Mouse (Mus musculus) G1E (cell line): ENCODE results near the gene Fndc3b. TPM values are rescaled to one million over a fixed set of nuclear protein-coding genes. Genes with fewer than 3 reads are reported as not detected.

Source experiments
- ATAC-seq: 2 replicates; pipeline ENCODE4 v1.8.0; 2016; ENCODE audit warnings: mild to moderate bottlenecking; ENCODE audit not compliant: insufficient number of reproducible peaks, poor library complexity, low FRiP score, severe bottlenecking; ENCODE audit errors: extremely low read depth
- DNase-seq: peaks from one replicate; pipeline ENCODE4 v3.0.0; 2012; ENCODE audit warnings: low spot score
- H3K27me3 ChIP-seq: 2 replicates; pipeline ENCODE4 v1.6.1; 2012; ENCODE audit warnings: mild to moderate bottlenecking, low read length, inconsistent platforms; ENCODE audit not compliant: insufficient read depth
- H3K36me3 ChIP-seq: replicated peaks from 2 replicates; pipeline ENCODE3; 2012; ENCODE audit warnings: mild to moderate bottlenecking, inconsistent platforms
- H3K4me1 ChIP-seq: 2 replicates; pipeline ENCODE4 v1.6.1; 2012; ENCODE audit warnings: low read depth, low read length, inconsistent platforms, mixed read lengths; ENCODE audit not compliant: insufficient read depth
- H3K4me3 ChIP-seq: 2 replicates; pipeline ENCODE4 v1.5.1; 2012; ENCODE audit warnings: low read depth, mild to moderate bottlenecking, inconsistent platforms, low read length, moderate library complexity, mixed read lengths
- H3K9me3 ChIP-seq: replicated peaks from 2 replicates; pipeline ENCODE4 v1.6.1; 2012; ENCODE audit warnings: inconsistent platforms
- CTCF ChIP-seq: IDR thresholded peaks from 2 replicates; pipeline ENCODE4 v1.5.1; 2012; ENCODE audit warnings: low read depth, low read length, inconsistent platforms, mixed read lengths
- GATA1 ChIP-seq: IDR thresholded peaks from 2 replicates; pipeline ENCODE4 v1.6.1; 2012; ENCODE audit warnings: borderline replicate concordance, low read length, inconsistent platforms, mixed read lengths
- GATA2 ChIP-seq: IDR thresholded peaks from 2 replicates; pipeline ENCODE4 v1.6.1; 2012; ENCODE audit warnings: low read depth, low read length, inconsistent platforms, borderline replicate concordance
- POLR2AphosphoS5 ChIP-seq: IDR thresholded peaks from 2 replicates; pipeline ENCODE4 v1.6.1; 2012; ENCODE audit warnings: low read depth, low read length, inconsistent platforms; ENCODE audit not compliant: insufficient replicate concordance
- TAL1 ChIP-seq: conservative IDR thresholded peaks from 2 replicates; pipeline ENCODE4 v1.6.1; 2012; ENCODE audit warnings: low read depth, low read length, inconsistent platforms, mixed read lengths
- polyA plus RNA-seq: library from polyadenylated mRNA; stranded (reverse); fragments of >175 nt; gene quantifications from 2 replicates; pipeline ENCODE4 v1.2.3, GENCODE M21; 2012
- total RNA-seq, 2 experiments: library from RNA; stranded (forward) in 1 of 2; stranded (reverse) in 1 of 2; fragments of 200-1000 nt in 1 of 2; fragments of >200 nt in 1 of 2; fragmentation: Nextera tagmentation in 1 of 2; gene quantifications; 2 replicates each; pipeline ENCODE4 v1.2.3; 2014 to 2017

Gene Fndc3b
- total and polyA plus RNA-seq, 3 experiments: 0.16 TPM; not detected in 2

DNA sequence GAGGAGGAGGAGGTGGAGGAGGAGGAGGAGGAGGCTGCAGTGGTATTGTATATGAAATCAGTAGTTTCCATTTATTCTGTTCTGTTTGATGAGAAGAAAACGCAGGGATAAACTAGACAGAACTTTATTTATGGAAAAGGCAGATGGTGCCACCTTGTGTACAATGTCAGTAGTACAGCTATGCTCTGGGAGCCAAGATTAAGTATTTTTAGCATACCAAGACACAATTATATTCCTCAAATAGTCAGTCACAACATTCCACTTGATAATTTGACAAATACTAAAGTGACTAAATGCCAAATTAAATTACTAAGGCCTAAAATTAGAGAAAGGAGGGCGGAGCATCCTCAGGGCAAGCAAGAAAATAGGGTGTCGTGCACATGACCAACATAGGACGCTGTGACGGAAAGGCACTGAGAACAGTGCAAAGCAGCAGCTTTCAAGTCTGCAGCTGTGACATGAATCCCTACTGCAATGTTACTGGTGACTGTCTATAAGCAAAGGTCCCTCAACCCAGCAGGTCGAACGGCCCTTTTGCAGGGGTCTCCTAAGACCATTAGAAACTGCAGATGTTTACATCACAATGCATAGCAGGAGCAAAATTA, 244.7 kb downstream of the Fndc3b start:
- Histone ChIP-seq H3K36me3 (no peaks in the 10 kb centered on the region), H3K27me3 (peaks cover 17% of the 10 kb centered on the region; the same call in 1 of the 2 replicates), H3K9me3 (no peaks in the 10 kb centered on the region), H3K4me1 (no peaks in the 10 kb centered on the region), H3K4me3 (no peak overlapping the region)
- ATAC-seq (no peak), DNase-seq (peak; percentile 28)
- TF ChIP-seq TAL1 (no peak), CTCF (no peak), GATA1 (no peak), GATA2 (no peak), POLR2AphosphoS5 (no peak)

GRCm38 (mm10) chr3:27463373-27463772, 247.7 kb downstream of the Fndc3b start:
- Histone ChIP-seq H3K36me3 (no peaks in the 10 kb centered on the region), H3K4me1 (no peaks in the 10 kb centered on the region), H3K9me3 (no peaks in the 10 kb centered on the region), H3K27me3 (peaks cover 17% of the 10 kb centered on the region; the same call in 1 of the 2 replicates), H3K4me3 (no peak overlapping the region)
- TF ChIP-seq TAL1: no peak
- no peak for TF ChIP-seq GATA2
- no peak for TF ChIP-seq GATA1
- TF ChIP-seq CTCF: no peak
- no peak for TF ChIP-seq POLR2AphosphoS5
- ATAC-seq (no peak), DNase-seq (no peak)

DNA sequence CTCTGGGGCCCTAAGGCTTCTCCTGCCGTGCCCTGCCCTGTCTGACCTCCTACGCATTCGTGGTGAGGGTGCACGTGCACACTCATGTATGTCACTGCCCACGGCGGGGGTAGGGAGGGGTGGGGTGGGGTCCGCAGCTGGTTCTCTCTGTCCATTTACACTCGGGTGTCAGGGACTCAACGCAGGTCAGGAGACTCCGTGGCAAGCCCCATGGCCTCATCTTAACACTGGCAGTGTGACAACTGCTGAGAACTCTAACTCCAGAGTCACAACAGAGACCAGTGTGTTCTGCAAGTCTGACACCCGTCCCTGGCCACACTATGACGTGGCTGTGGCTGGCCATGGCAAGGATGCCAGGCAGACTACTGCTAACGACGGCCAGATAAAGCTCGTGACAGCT, 248.2 kb downstream of the Fndc3b start:
- Histone ChIP-seq H3K27me3 (peaks cover 17% of the 10 kb centered on the region; the same call in 1 of the 2 replicates), H3K9me3 (no peaks in the 10 kb centered on the region), H3K36me3 (no peaks in the 10 kb centered on the region), H3K4me1 (no peaks in the 10 kb centered on the region), H3K4me3 (no peak overlapping the region)
- DNase-seq (no peak), ATAC-seq (no peak)
- TF ChIP-seq GATA1 (no peak), POLR2AphosphoS5 (no peak), TAL1 (no peak), CTCF (no peak), GATA2 (no peak)

- H3K36me3 ChIP-seq: no peaks in the 10 kb centered on the region
- ATAC-seq: no peak
- no peaks in the 10 kb centered on the region for H3K4me1 ChIP-seq
- H3K4me3 ChIP-seq: no peak overlapping the region
- no peak for TF ChIP-seq POLR2AphosphoS5
- TF ChIP-seq GATA2: no peak
- TF ChIP-seq GATA1: no peak
- TF ChIP-seq CTCF: no peak
- TF ChIP-seq TAL1: no peak
- DNase-seq: no peak
- H3K9me3 ChIP-seq: no peaks in the 10 kb centered on the region
- H3K27me3 ChIP-seq: peaks cover 17% of the 10 kb centered on the region; the same call in 1 of the 2 replicates
Observed at GRCm38 (mm10) chr3:27462316-27462902, 248.7 kb downstream of the Fndc3b start.

GRCm38 (mm10) chr3:27461861-27462260, 249.2 kb downstream of the Fndc3b start:
- Histone ChIP-seq H3K4me1 (no peaks in the 10 kb centered on the region), H3K4me3 (no peak overlapping the region), H3K9me3 (no peaks in the 10 kb centered on the region), H3K27me3 (peaks cover 17% of the 10 kb centered on the region; the same call in 1 of the 2 replicates), H3K36me3 (no peaks in the 10 kb centered on the region)
- ATAC-seq (no peak), DNase-seq (no peak)
- no peak for TF ChIP-seq GATA2
- TF ChIP-seq POLR2AphosphoS5: no peak
- TF ChIP-seq GATA1: no peak
- TF ChIP-seq TAL1: no peak
- TF ChIP-seq CTCF: no peak

DNA sequence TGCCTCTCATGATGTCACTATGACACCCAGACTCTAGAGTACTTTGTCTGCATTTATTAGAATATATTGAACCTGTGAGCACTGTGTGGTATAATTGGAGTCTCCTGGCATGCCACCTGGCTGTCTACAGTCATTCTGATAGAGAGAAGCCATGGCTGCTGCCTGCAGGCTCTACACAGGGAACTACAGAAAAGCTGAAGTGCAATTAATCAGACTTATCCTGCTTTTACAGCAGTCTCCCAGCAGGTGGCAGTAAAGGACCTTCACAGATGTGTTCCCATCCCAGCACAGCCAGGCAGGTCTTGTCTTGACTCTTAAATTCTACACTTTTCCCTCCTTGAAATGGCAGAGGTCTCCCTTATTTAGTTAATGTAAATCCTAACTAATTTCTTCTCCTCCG, 250.1 kb downstream of the Fndc3b start:
- Histone ChIP-seq H3K27me3 (peaks cover 22% of the 10 kb centered on the region), H3K36me3 (no peaks in the 10 kb centered on the region), H3K4me3 (no peak overlapping the region), H3K9me3 (no peaks in the 10 kb centered on the region), H3K4me1 (no peaks in the 10 kb centered on the region)
- DNase-seq: peak; percentile 58
- no peak for ATAC-seq
- peak; percentile 68 for TF ChIP-seq CTCF
- TF ChIP-seq GATA2: no peak
- no peak for TF ChIP-seq TAL1
- TF ChIP-seq POLR2AphosphoS5: no peak
